Mouse (Mus musculus): Measurements from ENCODE around the gene 1500011B03Rik.

DNA sequence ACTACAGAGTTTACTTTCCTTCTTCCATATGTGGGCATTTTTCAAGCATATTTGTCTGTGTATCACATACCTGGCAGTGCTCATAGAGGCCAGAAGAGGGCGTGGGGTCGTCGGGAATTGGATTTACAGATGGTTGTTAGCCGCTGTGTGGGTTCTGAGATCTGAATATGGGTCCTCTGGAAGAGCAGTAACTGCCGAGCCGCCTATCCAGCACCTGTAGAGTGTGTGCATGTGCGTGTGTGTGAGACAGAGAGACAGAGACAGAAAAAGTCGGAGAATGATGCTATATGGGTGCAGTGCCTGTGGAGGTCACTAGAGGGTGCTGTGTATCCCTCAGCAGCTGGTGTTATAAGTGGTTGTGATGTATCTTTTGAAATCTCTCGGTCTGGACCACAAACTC is 929 bp upstream of the 1500011B03Rik start:
- peak; percentile 50 for TF ChIP-seq CTCF (IDR thresholded peaks at IDR 0.05; ENCODE audit: control insufficient read depth, insufficient read depth, insufficient read length)
- TF ChIP-seq USF1 (IDR thresholded peaks at IDR 0.05; ENCODE audit: low read depth): no peak
